Mouse (Mus musculus): Measurements from ENCODE around the gene Gramd1a.
A peak's percentile ranks its signal among the peaks of the same experiment; 100 is the strongest.

The Gramd1a gene

DNA sequence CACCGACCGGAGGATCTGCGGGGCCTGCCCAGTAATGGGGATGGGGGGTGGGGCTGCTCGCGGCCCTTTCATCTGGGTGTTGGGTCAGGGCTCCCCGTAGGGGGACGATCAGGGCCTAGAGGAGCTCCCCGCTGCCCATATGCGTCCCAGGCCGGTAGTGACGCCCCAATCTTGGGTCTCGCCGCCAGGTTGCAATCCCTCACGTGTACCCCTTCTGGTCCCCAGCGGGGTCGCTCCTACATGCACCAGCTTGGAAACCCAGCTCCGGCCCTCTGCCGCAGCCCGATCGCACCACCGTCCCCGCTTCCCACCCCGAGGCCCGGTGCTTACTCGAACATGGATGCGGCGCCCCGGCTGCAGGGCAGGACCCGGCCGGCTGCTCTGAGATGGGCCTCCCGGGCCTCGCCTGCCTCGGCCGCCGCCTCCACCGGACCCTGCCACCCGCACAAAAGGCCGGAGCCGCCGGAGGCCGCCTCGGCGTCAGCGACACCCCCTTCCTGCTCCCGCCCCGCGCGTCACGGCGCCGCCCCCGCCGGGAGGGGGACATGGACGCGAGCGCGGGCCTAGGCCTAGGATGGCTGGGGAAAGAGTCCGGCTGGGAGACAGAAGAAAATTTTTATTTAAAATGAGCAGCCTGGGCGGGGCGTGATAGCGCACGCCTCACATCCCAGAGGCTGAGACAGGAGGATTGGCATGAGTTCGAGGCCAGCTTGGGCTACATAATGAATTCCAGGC is 5.0 kb downstream of the Gramd1a start:
- peak; percentile 91 for DNase-seq

DNA sequence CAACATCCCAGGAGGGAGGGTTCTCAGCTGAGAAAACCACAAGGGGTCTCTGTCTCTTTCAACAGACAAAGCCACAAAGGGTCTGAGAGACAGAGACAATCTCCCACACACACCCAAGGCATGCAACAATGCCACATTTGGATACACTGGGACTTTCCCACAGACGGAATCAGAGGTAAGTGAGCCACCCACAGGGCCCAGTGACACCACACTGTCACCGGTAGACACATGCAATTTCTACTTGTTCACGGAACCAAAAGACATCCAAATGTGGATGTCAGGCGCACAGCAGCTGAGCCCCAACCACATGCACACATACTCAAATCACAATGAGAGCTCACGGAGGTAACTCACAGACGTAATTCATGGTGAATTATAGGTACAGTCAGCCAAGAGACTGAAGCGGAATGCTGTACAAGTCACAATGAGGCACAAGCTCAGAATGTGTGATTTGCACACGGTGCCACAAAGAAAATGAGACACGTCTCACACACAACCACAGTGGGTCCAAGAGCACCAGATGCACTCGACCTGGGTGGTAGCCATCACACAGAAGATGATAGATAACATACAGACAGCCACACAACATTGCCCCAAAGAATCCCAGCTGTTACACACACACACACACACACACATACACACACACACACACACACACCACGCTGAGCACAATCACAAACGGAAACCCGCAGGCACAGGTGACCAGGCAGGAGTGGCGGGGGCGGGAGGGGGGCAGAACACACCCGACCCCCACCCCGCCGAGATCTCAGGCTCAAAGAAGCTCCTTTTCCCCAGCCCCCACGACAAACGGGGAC is 5.7 kb downstream of the Gramd1a start:
- peak; percentile 54 for DNase-seq

DNA sequence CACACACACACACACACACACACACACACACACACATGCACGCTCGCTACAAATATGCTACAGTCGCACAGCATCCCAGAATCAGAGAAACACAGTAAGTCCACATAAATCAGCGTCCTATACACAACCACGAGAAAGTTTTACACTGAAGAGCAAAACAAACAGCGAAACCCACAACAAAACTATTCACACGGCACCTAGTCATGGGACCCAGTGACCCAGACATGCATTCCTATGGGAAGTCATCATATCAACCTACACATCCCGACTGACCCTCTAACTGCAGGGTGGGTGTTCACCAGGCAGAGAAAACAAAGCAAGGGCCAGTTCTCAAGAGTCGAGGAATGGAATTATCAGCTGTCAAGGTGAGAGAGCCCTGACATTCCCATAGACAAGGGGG is 6.4 kb downstream of the Gramd1a start:
- no peak for DNase-seq

DNA sequence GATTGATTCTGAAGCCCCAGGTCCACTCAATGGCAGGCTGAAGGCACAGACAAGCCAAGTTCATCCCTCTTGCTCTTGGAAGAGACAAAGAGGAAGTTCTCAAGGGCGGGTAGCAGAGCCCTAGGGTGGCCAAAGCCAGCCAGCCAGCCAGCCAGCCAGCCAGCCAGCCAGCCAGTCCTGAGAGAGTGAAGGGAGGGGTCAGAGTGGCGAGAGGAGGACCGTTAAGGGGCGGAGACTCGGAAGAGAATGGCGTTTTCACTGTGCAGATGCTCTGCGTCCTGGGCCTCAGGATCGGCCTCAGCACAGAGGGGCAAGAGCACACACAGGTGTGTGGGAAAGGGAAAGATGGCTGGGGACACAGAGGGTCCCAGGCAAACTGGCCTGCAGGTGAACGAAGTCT is 6.9 kb downstream of the Gramd1a start:
- DNase-seq: peak; percentile 53

DNA sequence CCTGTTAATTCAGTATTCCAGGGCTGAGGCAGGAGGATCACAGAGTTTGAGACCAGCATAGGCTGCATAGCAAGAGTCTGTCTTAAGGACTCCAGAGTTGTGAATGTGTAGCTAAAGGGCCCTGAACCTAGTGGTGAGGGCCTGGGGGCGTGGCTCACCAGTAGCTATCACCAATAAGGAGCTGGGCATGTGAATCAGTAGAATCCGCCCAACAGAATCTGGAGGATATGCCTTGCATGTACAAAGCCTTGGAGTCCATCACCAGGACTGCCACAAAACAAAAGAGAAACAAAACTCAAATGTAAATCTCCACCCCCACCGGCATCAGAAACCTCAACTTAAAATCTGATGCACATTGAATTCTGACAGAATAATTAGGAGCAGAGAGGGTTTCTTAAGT is 7.6 kb downstream of the Gramd1a start:
- DNase-seq: no peak

DNA sequence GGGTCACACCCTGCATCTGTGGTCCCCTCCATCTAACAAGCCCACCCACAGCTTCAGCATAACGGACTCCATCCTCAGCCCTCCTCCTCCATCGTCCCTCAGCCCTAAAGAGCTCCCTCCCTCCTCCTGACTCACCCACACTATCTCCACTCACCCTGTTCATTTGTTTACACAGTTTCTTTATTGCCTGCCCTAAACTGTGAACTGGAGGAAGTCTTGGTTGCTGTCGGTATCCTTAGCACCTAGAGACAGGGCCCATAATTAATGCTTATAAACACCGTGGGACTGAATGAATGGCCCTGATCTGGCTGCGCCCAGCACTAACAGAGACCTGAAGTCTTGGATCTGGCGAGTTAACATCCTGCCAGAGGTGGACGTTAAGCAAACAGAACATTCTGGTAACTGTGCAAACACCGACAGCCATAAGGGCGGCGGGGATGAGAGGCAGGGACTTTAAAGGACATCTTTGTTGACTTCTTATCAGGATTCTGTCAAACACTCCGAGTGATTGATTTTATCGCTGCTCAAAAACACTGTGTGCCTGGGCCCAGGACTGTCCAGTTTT is 10.0 kb downstream of the Gramd1a start:
- no peak for DNase-seq

DNA sequence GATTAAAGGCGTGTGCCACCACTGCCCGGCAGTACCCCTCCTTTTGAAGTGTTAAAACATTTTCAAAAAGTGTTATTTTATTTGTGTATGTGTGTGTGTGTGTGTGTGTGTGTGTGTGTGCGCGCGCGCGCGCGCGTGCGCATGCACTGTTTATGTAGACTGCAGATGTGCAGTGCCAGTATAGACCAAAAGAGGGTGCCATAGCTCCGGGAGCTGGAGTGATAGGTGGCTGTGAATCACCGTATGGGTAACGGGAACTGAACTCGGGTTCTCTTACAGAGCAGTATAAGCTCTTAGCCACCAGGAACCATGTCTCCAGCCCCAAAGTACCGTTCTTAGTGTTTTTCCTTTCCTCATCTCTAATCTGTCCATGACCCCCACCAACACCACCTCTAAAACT is 10.8 kb downstream of the Gramd1a start:
- DNase-seq: peak; percentile 41

DNA sequence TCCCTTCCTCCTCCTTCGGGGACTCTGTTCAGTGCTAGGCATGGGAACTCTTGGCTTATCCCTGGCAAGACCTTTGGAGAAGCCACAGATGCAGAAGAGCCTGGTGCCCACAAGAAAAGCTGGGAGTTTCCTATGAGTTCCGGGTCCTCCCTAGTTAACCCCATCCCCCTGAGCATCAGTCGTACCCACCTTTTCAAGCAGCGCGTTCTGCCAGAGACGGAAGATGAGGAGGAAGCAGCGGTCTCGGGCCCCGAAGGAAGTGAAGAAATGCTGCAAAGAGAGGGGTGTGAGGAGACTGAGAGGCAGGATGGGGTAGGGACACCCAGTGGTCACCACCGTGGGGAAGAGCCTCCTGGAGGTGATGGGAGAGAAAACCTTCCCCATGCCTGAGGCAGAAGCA is 14.8 kb downstream of the Gramd1a start:
- no peak for DNase-seq

DNA sequence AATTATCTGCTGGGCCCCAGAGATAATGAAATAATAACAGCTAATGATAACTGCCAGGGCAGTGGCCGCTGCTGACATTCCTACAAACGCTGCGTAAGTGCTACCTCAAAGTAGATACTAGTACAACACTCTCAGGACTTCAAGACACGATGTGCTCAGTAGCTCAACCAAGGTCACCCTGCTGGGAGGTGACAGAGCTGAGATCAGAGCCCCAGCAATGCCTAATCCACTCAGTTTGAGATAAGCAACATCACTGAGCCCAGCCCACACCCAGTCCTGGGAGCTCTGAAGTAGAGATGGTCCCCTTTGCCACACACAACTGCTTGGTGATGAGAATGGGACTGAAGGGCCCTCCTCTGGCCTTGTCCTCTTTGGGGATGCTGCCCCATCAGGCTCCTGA is 15.4 kb downstream of the Gramd1a start:
- DNase-seq: no peak

DNA sequence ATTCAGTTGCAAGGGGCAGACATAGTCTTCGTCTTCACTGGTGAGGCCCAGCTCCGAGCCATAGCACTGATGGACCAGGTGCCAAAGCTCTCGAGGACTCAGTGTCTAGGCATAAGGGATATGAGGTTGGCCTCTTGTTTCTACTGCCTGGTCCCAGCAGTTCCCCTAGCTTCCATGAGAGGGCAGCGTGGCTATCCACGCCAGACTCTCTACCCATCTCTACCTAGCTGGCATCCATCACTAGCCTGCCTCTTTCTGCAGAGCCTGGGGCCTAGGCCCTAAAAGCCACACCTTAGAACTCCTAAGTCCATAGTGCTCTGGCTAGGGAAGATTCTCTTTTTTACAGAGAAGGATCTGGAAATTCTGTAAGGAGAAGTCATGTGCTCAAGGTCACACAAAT is 15.9 kb downstream of the Gramd1a start:
- peak; percentile 82 for DNase-seq

DNA sequence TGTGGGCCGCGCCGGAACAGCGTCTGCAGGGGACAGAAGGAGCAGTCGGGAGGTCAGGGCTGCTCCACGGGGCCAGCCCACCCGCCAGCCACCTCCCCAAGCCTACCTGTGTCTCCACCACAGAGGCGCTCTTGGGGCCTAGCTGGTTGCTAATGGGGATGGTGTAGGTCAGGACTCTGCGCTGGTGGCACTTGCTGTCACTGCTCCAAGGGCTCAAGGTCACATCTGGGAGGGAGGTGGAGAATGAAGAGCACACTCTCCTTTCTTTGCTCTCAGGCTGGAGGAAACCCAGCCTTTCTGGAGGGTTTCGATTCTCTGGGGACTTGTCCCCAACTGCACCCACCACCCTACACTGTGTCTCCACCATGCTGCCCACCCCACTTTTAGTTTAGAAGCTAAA is 20.0 kb downstream of the Gramd1a start:
- DNase-seq: no peak

DNA sequence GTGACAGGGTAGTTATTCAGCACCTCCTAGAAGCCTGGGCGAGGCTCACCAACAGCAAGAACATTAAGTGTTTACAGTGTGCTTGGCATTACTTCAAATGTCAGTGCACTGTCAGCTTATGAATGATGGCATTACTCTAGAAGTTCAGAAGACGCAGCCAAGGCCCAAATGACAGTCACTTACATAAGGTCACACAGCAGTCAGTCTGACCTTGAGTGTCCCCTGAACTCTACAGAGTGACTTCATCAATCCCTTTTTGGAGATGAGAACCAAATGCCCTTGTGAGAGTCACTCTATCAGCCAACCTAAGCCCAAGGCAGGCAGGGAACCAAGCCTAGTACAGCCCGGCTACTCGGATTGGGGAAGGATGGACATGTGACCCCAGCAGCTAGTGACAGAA is 23.8 kb downstream of the Gramd1a start:
- DNase-seq: no peak

DNA sequence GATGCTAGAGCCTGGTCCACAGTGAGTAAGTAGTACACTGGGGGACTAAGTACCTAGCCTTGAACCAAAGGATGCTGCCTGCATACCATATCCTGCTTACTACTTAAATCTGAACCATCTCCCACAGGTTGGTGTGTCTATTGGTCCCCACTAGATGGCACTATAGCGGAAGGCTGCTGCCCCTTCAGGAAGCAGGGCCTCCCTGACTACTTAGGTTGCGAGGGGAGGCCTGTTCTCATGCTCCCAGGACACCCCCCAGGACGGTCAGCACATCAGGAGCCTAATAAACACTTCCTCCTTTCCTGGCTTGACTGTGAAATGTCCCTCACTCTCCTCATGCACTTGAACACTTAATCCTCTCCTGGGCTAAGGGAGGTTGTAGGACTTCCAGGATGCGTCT is 24.9 kb downstream of the Gramd1a start:
- peak; percentile 73 for DNase-seq

DNA sequence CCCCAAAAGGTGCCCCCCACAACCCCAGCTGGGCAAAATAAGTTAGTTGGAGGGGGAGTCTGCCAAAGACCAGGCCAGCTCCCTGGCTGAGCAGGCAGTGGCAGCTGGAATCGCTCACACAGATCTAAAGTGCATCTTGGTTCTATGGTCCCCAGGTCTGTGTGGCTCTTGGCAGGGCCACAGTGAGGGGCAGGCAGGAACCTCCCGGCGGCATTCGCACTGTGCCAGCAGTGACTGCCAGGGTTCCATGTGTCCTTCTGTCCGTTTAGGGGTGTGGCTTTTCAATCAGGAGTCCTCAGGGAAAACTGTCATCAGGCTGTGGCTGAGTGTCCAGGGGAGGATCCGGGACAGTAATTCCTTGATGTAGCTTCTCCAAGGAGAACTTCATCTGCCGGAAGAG is 25.5 kb downstream of the Gramd1a start:
- no peak for DNase-seq

DNA sequence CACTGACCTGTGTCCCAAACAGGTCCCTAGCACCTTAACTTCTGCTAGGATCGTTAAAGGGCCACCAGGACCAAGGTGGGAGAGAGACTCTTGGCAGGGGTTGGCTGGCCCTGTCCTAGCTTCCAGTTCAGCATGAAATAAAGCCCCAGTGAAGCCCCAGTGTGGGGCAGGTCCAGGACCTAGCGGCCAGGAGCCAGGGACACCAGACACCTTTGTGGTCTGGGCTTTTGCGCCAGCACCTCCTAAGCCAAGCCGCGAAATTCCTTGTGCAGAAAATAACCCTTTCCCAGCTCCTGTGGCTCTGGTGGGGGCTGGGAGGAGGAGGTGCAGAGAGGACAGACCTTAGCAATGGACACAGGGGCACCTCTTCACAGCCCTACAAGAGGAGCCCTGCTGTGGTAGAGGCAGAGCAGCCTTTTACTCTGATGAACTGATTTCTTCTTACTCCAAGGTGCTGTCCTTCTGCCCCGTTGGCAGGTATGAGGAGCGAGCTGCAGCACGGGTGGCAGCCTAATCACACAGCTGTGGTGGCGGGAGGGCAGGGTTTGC is 27.5 kb downstream of the Gramd1a start:
- DNase-seq: no peak

DNA sequence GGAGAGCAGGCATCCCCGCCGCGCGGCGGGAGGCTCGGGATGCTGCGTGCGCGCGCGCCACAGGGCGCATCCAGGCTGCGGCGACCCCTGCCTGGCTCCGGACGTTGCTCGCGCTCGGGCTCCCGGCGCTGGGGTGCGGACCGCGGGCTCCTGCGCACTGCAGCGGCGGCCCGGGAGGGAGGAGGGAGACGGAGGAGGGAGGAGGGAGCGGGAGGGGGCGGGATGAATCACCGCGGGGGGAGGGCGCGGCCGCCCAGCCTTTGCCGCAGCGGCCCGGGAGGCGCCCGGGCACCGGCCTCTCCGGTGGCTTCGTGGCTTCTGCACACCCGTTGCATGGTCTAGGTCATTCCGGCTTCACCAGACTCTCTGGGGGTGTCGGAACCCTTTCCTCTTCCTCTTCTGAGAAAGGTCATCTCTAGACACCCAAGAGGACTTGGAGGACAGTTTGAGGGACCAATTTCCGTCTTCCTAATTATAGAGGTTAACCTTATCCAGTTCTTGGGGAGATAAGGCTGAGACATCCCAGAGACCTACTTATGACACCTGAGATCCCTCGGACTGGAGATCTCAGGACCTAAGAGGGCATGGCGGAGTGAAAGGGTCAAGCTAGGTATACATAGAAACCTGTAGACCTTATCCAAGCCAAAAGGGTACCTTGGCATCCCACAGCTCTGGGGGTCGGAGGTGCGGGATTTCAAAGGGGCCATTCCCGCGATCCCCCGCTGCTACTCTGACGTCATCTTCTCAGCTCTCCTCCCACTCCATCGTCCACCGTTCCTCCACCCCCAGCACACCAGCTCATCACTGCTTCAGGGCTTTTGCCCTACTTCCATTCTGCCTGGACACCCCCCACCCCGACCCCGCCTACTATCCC is 28.6 kb downstream of the Gramd1a start, which contains the start of gene Scn1b:
Scn1b (minus strand) TSS at position 153 of the 874 bp plus-strand sequence.
- no peak for DNase-seq

DNA sequence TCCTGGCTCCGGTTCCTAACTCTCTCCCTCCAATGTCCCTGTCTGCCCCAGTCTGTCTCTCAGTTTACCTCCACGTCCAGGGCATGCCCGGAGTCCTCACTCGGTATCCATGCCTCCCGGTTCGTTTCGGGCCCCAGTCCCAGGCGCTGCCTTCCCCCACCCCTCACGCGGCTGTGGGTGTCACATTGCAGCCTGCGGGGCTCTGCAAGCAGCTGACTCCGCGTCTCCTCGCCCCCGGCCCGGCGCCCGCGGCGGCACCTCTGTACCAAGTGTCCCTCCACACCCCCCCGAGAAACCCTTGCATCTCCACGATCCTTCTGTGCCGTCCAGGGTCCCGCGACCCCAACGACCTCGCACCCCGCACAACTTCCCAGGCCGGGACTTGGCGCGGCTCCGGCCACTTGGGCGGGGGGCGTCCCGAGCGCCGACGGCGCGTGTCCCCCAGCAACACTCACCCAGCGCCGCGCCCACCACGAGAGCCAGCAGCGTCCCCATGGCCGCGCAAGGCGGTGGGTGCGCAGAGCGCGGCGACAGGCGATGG is 29.4 kb downstream of the Gramd1a start:
- DNase-seq: no peak

DNA sequence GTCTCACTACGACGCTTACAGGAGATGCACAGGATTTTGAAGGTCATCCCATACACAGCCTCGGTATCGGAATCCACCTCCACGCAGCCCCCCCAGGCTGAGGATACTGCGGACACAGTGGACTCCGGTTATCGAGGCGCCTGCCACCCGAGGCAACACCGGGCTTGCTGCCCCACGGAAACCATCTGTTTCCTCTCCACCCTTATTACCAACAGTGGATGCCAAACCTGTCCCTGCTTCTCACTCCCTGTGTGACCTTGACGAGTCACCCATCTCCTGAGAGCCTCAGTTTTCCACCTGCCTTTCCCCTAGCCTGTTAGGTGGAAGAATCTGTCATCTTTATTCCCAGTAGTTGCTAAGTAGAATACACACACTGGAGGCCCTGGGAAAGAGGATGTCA is 30.6 kb downstream of the Gramd1a start:
- no peak for DNase-seq

DNA sequence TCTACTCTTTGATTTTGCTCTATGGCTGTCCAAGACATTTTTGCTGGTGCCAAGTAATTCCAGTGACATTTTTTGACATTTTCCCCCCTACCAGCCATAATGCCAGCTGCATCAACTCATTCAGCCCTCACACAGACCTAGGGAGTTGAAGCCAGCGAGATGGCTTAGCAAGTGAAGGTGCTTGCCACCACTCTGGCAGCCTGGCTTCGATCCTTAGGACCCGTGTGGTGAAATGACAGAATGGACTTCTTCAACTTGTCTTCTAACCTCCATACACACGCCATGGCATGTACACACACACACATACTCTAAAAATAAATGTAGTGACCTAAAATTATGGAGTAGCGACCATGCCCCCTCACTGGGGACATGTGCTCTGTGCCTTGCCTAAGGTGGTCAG is 31.3 kb downstream of the Gramd1a start:
- DNase-seq: no peak

DNA sequence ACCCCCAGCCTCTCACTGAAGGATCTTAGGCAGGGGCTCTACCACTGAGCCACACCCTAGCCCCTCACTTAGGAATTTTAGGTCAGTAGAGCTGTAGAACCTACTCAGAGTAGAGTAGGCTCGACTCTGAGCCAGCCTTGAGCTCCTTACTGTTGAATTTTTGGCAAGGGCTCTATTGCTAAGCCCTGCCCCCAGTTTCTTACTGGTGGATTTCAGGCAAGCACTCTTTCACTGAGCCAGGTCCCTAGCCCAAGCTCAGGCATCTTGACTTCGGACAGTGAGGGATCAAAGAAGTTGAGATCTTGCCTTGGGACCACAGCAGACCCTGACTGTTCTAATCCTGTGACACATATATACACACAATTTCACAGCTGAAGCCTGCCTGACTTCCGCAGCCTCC is 32.0 kb downstream of the Gramd1a start:
- DNase-seq: no peak

DNA sequence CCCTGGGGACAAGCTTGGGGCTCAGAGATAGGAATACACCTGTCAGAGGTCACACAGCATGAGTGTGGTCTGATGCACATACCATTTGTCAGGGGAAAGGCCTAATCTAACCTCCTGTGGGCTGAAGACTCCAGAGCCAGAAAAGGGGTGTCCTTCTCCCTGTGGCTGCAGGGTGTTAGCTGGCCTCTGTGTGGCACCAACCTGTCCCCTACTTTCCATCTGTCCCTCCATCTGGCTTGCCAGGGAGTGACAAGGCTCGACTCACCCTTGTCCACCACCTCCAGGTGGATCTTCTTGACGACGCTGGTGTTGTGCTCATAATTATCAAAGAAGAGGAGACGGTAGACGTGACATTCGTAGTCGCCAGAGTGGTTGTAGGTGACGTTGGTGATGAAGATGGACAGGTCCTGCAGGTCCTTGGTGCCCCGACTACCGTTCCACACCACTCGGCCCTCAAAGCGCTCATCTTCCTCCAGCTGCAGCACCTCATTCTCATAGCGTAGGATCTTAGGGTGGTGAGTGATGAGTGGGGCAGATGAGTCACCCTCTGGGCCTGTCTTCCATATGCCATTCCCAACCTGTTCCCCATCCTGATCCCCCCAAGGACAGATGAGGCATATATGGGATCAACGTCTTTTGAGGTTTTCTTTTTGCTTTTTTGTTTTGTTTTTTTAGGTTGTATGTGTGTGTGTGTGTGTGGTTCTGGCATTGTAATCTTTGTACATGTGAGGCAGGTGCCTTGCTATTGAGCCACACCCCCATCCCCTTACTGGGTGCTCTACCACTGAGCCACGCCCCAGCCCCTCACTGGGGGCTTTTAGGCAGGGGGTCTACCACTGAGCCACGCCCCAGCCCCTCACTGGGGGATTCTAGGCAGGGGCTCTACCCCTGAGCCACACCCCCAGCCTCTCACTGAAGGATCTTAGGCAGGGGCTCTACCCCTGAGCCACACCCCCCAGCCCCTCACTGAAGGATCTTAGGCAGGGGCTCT is 32.8 kb downstream of the Gramd1a start:
- no peak for DNase-seq

Measured in thymus, postnatal 14 days (tissue).